Mouse (Mus musculus) right cerebral cortex, adult 18-20 months (tissue): Measurements from ENCODE around the gene Bmyc.
"Not testable (repeated sequence)": the region's sequence is repeated elsewhere in the genome, so short reads cannot be mapped to it uniquely, and the experiment has no call there.

Experiments
- DNase-seq: peaks from one replicate; pipeline ENCODE4 v3.0.0; 2022; ENCODE audit warnings: mixed read lengths

Gene Bmyc

DNA sequence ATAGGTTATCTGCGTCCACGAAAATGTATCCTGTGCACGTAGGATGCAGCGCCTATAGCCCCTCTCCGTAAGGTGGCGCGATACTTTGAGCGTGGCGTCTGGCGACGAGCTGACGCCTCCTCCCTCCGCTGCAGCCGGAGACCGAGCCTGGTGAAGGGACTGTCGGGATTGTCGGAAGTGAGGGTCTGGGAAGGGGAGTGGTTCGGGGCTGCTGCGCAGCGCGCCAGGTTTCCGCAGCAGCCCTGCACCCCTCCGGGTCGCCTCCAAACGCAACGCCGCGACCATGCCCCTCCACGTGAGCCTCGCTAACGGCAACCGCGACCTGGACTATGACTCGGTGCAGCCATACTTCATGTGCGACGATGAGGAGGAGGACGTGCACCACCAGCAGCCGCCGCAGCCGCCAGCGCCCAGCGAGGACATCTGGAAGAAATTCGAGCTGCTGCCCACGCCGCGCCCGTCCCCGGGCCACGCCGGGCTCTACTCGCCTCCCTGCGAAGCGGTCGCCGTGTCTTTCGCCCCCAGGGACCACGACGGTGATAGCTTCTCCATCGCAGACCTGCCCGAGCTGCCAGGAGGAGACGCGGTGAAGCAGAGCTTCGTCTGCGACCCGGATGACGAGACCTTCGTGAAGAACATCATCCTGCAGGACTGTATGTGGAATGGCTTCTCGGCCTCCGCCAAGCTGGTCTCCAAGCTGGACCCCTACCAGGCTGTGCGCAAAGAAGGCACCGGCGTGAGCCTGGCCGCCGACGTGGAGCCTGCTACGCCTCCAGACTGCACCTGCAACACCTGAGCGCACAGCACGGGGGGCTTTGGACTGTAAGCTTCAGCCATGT lies at the start of gene Bmyc:
Gene Bmyc (plus strand): TSS at position 97 of the 839 bp plus-strand sequence.
- peak; percentile 93 for DNase-seq

DNA sequence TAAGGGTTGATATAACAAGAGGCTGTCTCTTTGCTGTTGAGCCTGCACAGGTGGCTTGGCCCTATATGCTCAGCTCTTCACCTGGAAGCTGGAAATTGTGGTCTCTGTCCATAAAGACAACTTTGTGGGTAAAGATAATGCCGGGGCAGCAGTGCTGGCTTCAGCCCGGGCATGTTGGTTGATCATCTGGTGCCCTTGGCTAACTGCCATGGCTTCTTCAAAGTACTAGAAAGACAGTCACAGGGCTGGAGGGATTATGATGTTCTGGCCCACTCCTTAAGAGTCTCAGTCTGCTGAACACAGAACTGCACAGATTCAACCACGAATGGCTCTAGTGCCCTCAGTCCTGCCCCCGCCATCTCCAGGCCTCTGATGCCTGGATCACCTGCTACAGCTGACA lies 49.3 kb upstream of the Bmyc start:
- no peak for DNase-seq

DNA sequence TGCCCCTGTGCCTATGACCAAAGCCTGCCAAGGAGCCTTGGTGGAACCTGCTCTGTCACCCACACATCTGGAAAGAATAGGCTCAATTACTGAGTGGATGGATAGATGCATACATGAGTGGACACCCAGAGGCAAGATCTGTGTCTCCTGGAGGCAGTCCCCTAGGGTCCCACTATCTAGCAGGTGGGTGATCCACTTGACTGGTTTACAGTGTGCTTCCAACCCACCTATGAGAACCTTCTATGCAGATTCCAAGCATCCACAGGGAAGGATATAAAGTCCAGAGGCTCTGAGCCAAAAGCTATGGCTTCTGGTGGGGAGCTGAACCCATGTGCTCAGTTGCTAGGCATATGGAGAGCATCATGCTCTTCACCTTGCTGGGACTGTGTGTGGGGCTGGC lies 48.9 kb upstream of the Bmyc start, which contains the start of gene Lcn5:
Gene Lcn5 (plus strand): TSS at position 301 of the 400 bp plus-strand sequence.
- no peak for DNase-seq

DNA sequence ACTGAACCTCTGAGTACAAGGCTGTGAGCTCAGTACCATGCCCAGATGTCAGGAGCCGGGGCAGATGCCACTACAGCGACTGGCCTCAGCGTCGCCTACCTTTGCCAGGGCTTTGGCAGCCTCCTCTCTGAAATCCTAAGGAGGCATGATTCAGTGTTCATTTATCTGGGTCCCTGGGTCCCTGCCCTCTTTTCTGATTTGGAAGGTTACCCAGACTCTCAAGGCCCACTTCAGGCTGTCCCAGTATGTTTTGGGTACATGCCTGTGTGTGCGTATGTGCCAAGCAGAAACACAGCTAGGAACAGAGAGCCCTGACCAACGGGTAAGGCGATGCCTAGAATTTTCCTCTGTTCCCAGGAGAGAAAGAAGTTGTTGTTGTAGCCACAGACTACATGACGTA lies 46.3 kb upstream of the Bmyc start:
- DNase-seq, result no peak

DNA sequence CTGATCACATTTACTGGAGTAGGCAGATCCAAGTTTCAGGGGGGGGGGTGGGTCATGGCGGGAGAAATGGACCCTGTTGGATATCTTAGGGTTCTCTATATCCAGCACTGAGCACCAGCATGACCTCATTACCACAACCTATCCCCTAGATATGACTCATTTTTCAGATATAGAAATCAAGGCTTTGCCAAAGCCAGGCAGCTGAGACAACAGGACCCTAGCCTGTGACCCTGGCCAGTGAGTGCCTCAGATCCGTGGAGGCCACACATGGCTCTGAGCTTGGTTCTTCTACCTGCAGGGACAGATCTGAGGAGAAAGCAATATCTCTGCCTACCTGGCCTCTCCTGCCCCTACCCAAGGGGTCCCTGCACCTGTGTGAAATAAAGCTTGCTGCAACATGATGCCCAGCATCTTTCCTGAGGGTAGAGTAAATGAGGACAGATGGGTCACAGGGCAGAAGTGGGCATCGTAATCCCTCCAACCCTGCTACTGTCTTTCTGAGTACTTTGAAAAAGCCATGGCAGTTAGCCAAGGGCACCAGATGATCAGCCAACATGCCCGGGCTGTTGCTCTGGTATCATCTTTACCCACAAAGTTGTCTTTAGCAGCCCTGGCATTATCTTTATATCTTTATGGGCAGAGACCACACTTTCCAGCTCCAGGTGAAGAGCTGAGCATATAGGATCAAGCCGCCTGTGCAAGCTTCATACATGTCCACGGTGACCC lies 45.1 kb upstream of the Bmyc start:
- DNase-seq, result no peak

DNA sequence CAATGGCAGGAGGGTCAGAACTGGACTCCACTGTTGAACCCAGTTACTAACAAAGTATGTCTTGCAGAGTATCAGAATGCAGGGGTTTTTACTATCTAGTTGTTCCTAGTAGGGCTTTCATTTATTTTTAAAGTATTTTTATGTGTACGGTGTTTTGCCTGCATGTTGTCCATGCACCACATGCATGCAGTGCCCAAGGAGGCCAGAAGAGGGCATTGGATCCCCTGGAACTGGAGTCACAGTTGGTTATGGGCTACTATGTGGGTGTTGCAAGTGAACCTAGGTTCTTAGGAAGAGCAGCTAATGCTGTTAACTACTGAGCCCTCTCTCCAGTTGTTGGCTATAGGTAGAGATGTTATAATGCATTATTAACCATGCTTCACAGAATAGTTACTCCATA lies 43.0 kb upstream of the Bmyc start:
- DNase-seq, result peak; percentile 29

DNA sequence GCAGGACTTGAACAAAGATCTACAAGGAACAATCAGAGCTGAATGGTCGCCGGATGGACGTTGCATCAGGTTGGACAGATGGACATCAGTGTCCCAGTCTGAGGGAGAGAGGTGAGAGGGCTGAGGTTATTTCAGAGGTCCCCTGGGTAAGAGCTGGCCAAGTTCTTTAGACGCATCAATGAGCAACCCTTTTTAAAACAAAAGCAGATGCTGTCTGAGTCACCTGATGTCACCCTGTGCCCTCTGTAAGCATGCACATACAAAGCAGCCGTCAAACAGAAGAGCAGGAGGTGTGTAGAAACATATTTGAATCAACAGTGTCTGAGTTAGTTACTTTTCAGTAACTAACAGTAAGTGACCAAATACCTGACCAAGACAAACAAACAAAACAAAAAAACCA lies 42.4 kb upstream of the Bmyc start:
- DNase-seq, result no peak

GRCm38 (mm10) chr2:25666516-25666915 lies 40.0 kb upstream of the Bmyc start:
- no peak for DNase-seq

GRCm38 (mm10) chr2:25676486-25676885 lies 30.1 kb upstream of the Bmyc start, which contains the start of gene Lcn6:
Gene Lcn6 (plus strand): TSS chr2:25676786.
- DNase-seq, result no peak

- no peak for DNase-seq
These were observed 27.0 kb upstream of the Bmyc start for GRCm38 (mm10) chr2:25679559-25679958.

DNA sequence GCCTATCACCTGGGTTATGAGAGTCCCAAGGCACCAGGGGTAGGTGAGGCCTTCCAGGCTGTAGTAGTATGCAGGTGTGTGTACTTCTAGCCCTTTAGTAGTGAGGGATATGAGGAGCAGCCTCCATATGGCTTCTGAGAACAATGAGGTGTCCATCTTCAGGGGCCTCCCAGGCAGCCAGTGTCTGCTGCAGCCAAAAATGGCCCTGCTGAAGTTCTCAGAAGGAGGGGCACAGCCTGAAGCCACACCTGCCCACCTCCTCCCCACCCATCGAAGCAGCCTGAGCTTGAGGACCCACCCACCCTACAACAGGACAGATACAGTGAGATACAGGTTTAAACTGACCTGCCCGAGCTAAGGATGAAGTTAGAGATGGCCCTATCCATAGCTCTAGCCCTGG lies 24.1 kb upstream of the Bmyc start, which contains the start of gene Lcn10:
Gene Lcn10 (plus strand): TSS at position 301 of the 400 bp plus-strand sequence.
- DNase-seq, result no peak

GRCm38 (mm10) chr2:25686941-25687340 lies 19.6 kb upstream of the Bmyc start:
- DNase-seq, result no peak

GRCm38 (mm10) chr2:25694605-25695004 lies 11.9 kb upstream of the Bmyc start:
- DNase-seq, result peak; percentile 26

GRCm38 (mm10) chr2:25696951-25697350 lies 9.6 kb upstream of the Bmyc start:
- DNase-seq, result no peak

- no peak for DNase-seq
These were observed 7.8 kb upstream of the Bmyc start for GRCm38 (mm10) chr2:25698696-25699095.

DNA sequence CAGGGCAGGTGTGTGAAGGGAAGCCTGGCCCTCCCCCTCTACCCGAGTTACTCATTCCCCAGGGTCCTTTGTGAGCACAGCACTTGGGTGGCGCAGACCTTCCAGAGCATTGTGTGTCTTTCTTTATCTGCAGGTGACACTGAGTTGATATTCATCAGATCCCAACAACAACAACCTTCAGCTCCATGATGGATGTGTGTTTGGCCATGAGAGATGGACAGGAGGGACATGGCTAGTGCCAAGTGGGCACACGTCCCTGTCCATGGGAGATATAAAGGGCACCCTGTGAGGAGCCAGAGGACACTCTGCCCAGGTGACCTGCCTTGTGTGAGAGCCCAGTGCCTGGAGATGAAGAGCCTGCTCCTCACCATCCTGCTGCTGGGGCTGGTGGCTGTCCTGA lies 6.8 kb upstream of the Bmyc start, which contains the start of gene Obp2a:
Gene Obp2a (plus strand): TSS at position 301 of the 400 bp plus-strand sequence.
- not testable (repeated sequence) for DNase-seq

GRCm38 (mm10) chr2:25701001-25701400 lies 5.5 kb upstream of the Bmyc start:
- DNase-seq, result no peak

DNA sequence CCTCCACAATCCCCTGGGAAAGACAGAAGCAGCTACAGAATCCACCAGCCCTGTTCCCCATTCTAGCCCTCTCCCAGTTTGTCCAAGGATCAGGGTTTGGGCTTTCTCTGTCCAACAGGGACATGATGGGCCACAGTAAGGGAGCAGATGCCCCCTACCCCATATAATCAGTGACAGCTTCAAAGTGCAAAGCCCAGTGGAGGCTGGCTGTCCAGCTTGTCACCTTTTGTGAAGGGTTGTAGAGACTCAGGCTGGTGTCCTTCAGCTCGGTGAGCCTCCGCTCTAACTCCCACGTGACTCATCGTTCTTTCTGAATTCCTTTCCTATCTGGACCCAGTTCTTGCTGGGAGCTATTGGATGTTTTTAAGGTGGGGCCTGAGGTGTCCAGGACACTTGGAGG lies 2.8 kb upstream of the Bmyc start:
- no peak for DNase-seq

GRCm38 (mm10) chr2:25708121-25708520 lies 1.6 kb downstream of the Bmyc start:
- peak; percentile 39 for DNase-seq

GRCm38 (mm10) chr2:25709056-25709455 lies 2.5 kb downstream of the Bmyc start:
- DNase-seq, result not testable (repeated sequence)

DNA sequence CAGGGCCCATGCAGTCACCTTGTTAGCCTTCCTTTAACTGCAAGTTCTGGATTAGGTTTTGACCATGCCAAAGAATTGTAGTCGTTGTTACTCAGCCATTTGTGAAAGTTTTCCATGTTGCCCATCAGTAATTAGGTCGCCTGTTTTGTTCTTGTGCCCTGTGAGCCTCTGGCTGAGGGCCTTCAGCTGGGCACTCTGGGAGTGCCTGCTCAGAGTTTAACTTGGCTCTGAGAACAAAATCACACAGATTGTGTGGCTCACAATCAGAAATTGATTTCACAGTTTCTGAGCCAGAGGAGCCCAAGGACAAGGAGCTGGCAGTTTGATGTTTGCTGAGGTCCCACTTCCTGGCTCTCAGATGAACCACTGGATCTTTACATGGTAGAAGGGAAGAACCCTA lies 3.3 kb downstream of the Bmyc start:
- DNase-seq, result not testable (repeated sequence)

- DNase-seq, result not testable (repeated sequence)
These were observed 5.1 kb downstream of the Bmyc start for GRCm38 (mm10) chr2:25711641-25712040.

DNA sequence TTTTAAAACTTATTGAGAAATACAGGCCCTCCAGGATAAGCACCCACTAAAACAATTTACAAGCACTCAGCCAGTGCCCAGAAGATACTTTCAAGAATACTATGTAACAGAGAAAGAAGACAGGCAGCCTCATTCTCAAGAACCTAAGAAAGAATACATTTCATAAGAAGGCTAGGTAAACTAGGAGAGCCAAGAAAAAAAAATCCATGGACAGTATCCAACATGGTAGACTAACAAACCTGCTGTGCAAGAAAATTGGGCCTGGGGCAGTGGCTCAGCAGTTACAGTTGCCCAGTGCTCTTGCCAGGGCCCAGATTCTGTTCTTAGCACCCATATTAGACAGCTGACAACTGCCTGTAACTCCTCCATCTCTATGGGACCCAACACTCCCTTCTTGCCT lies 10.7 kb downstream of the Bmyc start:
- no peak for DNase-seq
